ENCODE assay signal across 16 mouse cellular contexts in genomic region chr4:154785282-154785987, GRCm38 (mm10). TPM values are rescaled to one million over a fixed set of nuclear protein-coding genes. Genes with fewer than 3 reads are reported as not detected.
DNase-seq lines count a peak whose midpoint lies in the region; ATAC-seq and TF ChIP-seq lines count a peak whose summit lies in the region.
"Had no signal": no experiment of that assay in that cellular context is flagged by ENCODE, and none has a peak within 500 bp of the region (broad histone marks: within the 10 kb centered on the region; RNA-seq: fewer than 3 reads in every experiment).

No protein-coding gene starts in this region.

- TF ChIP-seq CTCF in midbrain, postnatal 0 days (IDR thresholded peaks at IDR 0.05), result no peak

- H3K4me3 ChIP-seq in midbrain, embryonic 10.5 days, result no peak overlapping the region
- H3K4me3 ChIP-seq in midbrain, postnatal 0 days (ENCODE audit: low read depth, low read length), result no peak overlapping the region
- H3K4me3 ChIP-seq in midbrain, embryonic 16.5 days (ENCODE audit: low read depth, low read length), result no peak overlapping the region
- H3K4me3 ChIP-seq: erythroblast, embryonic 14.5 days; limb, embryonic 13.5 days; neural tube, embryonic 15.5 days had no signal

- no peaks in the 10 kb centered on the region for H3K36me3 ChIP-seq in midbrain, embryonic 10.5 days
- no peaks in the 10 kb centered on the region for H3K36me3 ChIP-seq in midbrain, postnatal 0 days (ENCODE audit: insufficient read depth, low read length)
- H3K36me3 ChIP-seq in midbrain, embryonic 16.5 days (ENCODE audit: control insufficient read depth, insufficient read depth, low read length), result no peaks in the 10 kb centered on the region
- H3K36me3 ChIP-seq: G1E; limb, embryonic 13.5 days; neural tube, embryonic 15.5 days had no signal

- no peak overlapping the region for H3K9ac ChIP-seq in midbrain, postnatal 0 days (replicated peaks; ENCODE audit: low read length, poor library complexity, severe bottlenecking)
- no peak overlapping the region for H3K9ac ChIP-seq in midbrain, embryonic 16.5 days (ENCODE audit: low read depth, low read length)
- H3K9ac ChIP-seq: limb, embryonic 13.5 days; neural tube, embryonic 15.5 days had no signal

- 69% methylated on average over 8 of the region's 8 CpGs for WGBS in midbrain, embryonic 10.5 days
- 60% methylated on average over 8 of the region's 8 CpGs for WGBS in midbrain, postnatal 0 days
- 57% methylated on average over 8 of the region's 8 CpGs for WGBS in midbrain, embryonic 16.5 days

- ATAC-seq in midbrain, postnatal 0 days (ENCODE audit: low FRiP score), result no peak
- ATAC-seq in midbrain, embryonic 16.5 days, result no peak

- H3K27me3 ChIP-seq in midbrain, embryonic 10.5 days (ENCODE audit: low read depth, poor library complexity, severe bottlenecking), result 0 out of 2 replicates have a peak, but pooled peaks cover 10% of the 10 kb centered on the region
- H3K27me3 ChIP-seq in midbrain, postnatal 0 days (ENCODE audit: insufficient read depth, low read length), result no peaks in the 10 kb centered on the region
- no peaks in the 10 kb centered on the region for H3K27me3 ChIP-seq in midbrain, embryonic 16.5 days (ENCODE audit: control insufficient read depth, insufficient read depth, low read depth, low read length)

- H3K27ac ChIP-seq in midbrain, embryonic 10.5 days (replicated peaks), result 0 out of 2 replicates have a peak overlapping the region, but pooled peaks have one; percentile 46
- no peak overlapping the region for H3K27ac ChIP-seq in midbrain, postnatal 0 days (ENCODE audit: low read depth, low read length)
- H3K27ac ChIP-seq in midbrain, embryonic 16.5 days (ENCODE audit: low read length), result no peak overlapping the region
- H3K27ac ChIP-seq: limb, embryonic 13.5 days; neural tube, embryonic 15.5 days had no signal

- H3K4me1 ChIP-seq in midbrain, embryonic 10.5 days, result peaks cover 23% of the 10 kb centered on the region
- no peaks in the 10 kb centered on the region for H3K4me1 ChIP-seq in midbrain, postnatal 0 days (ENCODE audit: insufficient read depth, low read length)
- no peaks in the 10 kb centered on the region for H3K4me1 ChIP-seq in midbrain, embryonic 16.5 days (ENCODE audit: control insufficient read depth, insufficient read depth, low read length)

- H3K4me2 ChIP-seq in midbrain, postnatal 0 days (ENCODE audit: low read depth, low read length, poor library complexity, severe bottlenecking), result no peak overlapping the region
- H3K4me2 ChIP-seq in midbrain, embryonic 16.5 days (ENCODE audit: low read length), result no peak overlapping the region
- H3K4me2 ChIP-seq: limb, embryonic 13.5 days; neural tube, embryonic 15.5 days had no signal

- H3K9me3 ChIP-seq in midbrain, embryonic 10.5 days (replicated peaks), result no peaks in the 10 kb centered on the region
- H3K9me3 ChIP-seq in midbrain, postnatal 0 days (ENCODE audit: low read length), result no peaks in the 10 kb centered on the region
- H3K9me3 ChIP-seq in midbrain, embryonic 16.5 days (replicated peaks; ENCODE audit: control insufficient read depth, low read length, poor library complexity, severe bottlenecking), result no peaks in the 10 kb centered on the region
- H3K9me3 ChIP-seq: limb, embryonic 13.5 days; neural tube, embryonic 15.5 days had no signal

- peak; percentile 18 for DNase-seq in adrenal gland, postnatal 14 days
- DNase-seq in adrenal gland, adult 2 months, result no peak
- DNase-seq in midbrain, embryonic 10.5 days (ENCODE audit: low spot score), result no peak
- DNase-seq in midbrain, postnatal 0 days (ENCODE audit: low spot score), result no peak
- peak; percentile 25 to 32 for DNase-seq in kidney, postnatal 36 days
- DNase-seq in gastrocnemius, adult 8-10 months (ENCODE audit: low spot score in 2 of 2), result no peak
- no peak for DNase-seq in frontal cortex, adult 2 months (ENCODE audit: extremely low spot score in 1 of 2, low spot score in 1 of 2)
- DNase-seq: cerebellum, postnatal 10 days; gastrocnemius, postnatal 14 days; right cerebral cortex, postnatal 25 days had no signal

RNA-seq across cellular contexts. Expression of gene Ttc34, which starts 51.8 kb away (rescaled TPM):
- total RNA-seq in adrenal gland, postnatal 14 days (2021), result 0.15 and 0.19 TPM in 2 replicates
- total RNA-seq in adrenal gland, adult 2 months (2021), result under 1 TPM in 1 of 2 experiments, not detected in 1; 0.21 TPM
- polyA plus RNA-seq in adrenal gland, adult 2 months (2012; rRNA removed), result 0.29 and 0.48 TPM in 2 replicates
- polyA plus RNA-seq in midbrain, embryonic 10.5 days (2016; fragmentation: Nextera tagmentation; extraction: Ambion mirVana), result 0.22 and 0.57 TPM in 2 replicates
- 2.5 and 3.9 TPM in 2 replicates for total RNA-seq in midbrain, postnatal 0 days (2014; rRNA removed)
- 2.9 and 3.3 TPM in 2 replicates for polyA plus RNA-seq in midbrain, postnatal 0 days (2015; fragmentation: Nextera tagmentation; extraction: Ambion mirVana)
- total RNA-seq in gastrocnemius, adult 8-10 months (2022), result not detected
- 2.1 and 2.3 TPM in 2 replicates for polyA plus RNA-seq in frontal cortex, adult 2 months (2012; rRNA removed)
- 1.5 and 2.9 TPM in 2 replicates for polyA plus RNA-seq in midbrain, embryonic 16.5 days (2015; fragmentation: Nextera tagmentation; extraction: Ambion mirVana)
- total RNA-seq: gastrocnemius, postnatal 14 days; megakaryocyte-erythroid progenitor cell, adult 5-6 weeks had no signal
- polyA plus RNA-seq: erythroblast, embryonic 14.5 days; G1E had no signal

Comparison
In these comparisons a context has a peak if more than half of its experiments do, and no peak if none do; other contexts are left out.
1. DNase-seq: peak in adrenal gland, postnatal 14 days (single experiment) and kidney, postnatal 36 days (2 of 2); none in adrenal gland, adult 2 months (single experiment), midbrain, embryonic 10.5 days (single experiment), midbrain, postnatal 0 days (single experiment), gastrocnemius, adult 8-10 months (0 of 2) and frontal cortex, adult 2 months (0 of 2).